Mouse (Mus musculus): ENCODE data around the gene Cdkn1c. TPM values are rescaled to one million over a fixed set of nuclear protein-coding genes. Genes with fewer than 3 reads are reported as not detected.

Cdkn1c gene
- polyA plus RNA-seq (2012; rRNA removed), result 2.2 and 2.5 TPM in 2 replicates

DNA sequence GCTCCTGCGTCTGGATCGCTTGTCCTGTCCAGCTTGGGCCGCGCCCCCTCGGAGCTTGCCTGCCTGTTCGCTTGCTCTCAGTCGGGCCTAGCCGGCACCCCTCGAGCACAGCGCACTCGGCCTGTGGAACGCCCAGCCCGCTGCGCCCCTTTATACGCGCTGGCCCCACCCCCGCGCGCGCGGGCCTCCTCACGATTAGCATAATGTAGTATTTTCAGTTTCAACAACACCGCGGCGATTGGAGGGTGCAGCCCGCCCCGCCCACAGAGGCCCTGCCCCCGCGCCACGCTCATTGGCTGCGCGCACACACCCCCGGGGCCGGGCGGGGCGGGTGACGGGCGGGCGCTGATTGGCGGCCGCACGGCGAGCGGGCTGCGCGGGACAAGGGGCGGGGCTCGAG is at the start of gene Cdkn1c:
Cdkn1c (minus strand) TSS at position 177 of the 400 bp plus-strand sequence.
- WGBS, result 50% methylated on average over 48 of the region's 48 CpGs
- Histone ChIP-seq H3K27me3 (ENCODE audit: control insufficient read depth, insufficient read depth, low read length) (peaks cover 18% of the 10 kb centered on the region), H3K4me3 (ENCODE audit: extremely low read depth, insufficient read depth, insufficient read length) (peak within 1 kb of the TSS; percentile 45), H3K4me1 (ENCODE audit: control insufficient read depth, insufficient read depth, insufficient read length) (peaks cover 11% of the 10 kb centered on the region; the same call in 1 of the 2 replicates), H3K36me3 (ENCODE audit: control insufficient read depth, insufficient read depth, low read length) (no peaks in the 10 kb centered on the region), H3K27ac (ENCODE audit: insufficient read depth, low read length) (no peak within 1 kb of the TSS)
- peak; percentile 57 to 74 for DNase-seq (ENCODE audit: low read depth in 1 of 2, low spot score in 2 of 2)
- TF ChIP-seq POLR2A (IDR thresholded peaks at IDR 0.05; ENCODE audit: low read depth, low read length), result no peak
- TF ChIP-seq CTCF (IDR thresholded peaks at IDR 0.05; ENCODE audit: extremely low read depth, insufficient read depth, insufficient read length, insufficient replicate concordance), result no peak

DNA sequence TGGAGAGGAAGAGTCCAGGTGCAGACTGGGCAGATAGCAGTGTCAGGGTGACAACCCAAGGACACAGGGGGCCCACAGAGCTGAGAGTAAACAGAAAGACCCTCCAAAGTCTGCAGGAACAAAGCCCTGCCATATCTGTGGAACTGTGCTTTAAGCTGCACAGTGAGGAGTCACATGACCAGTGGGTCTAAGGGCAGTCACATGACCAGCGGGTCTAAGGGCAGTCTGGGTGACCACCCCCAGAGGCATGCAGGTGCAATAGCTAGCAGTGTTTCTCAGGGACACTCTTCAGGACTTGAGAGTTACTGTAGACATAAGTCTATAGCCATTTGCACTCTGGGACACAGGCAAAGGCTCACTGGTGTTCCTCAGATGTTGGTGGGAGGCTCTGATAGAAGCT is 48.7 kb upstream of the Cdkn1c start:
- Histone ChIP-seq H3K4me1 (ENCODE audit: control insufficient read depth, insufficient read depth, insufficient read length) (no peaks in the 10 kb centered on the region), H3K27ac (ENCODE audit: insufficient read depth, low read length) (no peak overlapping the region), H3K4me3 (ENCODE audit: extremely low read depth, insufficient read depth, insufficient read length) (no peak overlapping the region), H3K36me3 (ENCODE audit: control insufficient read depth, insufficient read depth, low read length) (peaks cover 7% of the 10 kb centered on the region), H3K27me3 (ENCODE audit: control insufficient read depth, insufficient read depth, low read length) (no peaks in the 10 kb centered on the region)
- 68% methylated on average over 1 of the region's 1 CpGs for WGBS
- no peak for DNase-seq (ENCODE audit: low read depth in 1 of 2, low spot score in 2 of 2)
- TF ChIP-seq CTCF (IDR thresholded peaks at IDR 0.05; ENCODE audit: extremely low read depth, insufficient read depth, insufficient read length, insufficient replicate concordance), result no peak
- TF ChIP-seq POLR2A (IDR thresholded peaks at IDR 0.05; ENCODE audit: low read depth, low read length), result no peak

DNA sequence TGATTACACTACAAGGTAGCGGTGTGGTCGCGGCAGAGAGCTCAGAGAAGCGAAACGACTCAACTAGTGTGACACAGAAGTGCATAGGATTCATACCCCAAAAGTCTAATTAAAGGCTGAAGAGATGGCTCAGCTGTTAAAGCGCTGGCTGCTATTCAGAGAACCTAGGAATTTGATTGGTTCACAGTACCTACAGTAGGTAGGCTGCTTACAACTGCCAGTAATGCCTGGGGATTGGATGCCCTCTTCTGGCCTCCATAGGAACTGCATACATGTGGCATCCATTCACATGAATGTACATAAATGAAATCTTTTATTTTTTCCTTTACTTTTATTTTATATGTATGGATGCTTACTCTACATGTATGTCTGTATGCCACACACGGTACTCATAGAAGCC is 45.8 kb upstream of the Cdkn1c start:
- Histone ChIP-seq H3K4me1 (ENCODE audit: control insufficient read depth, insufficient read depth, insufficient read length) (peaks cover 3% of the 10 kb centered on the region; the same call in 1 of the 2 replicates), H3K4me3 (ENCODE audit: extremely low read depth, insufficient read depth, insufficient read length) (no peak overlapping the region), H3K27me3 (ENCODE audit: control insufficient read depth, insufficient read depth, low read length) (peaks cover 13% of the 10 kb centered on the region), H3K27ac (ENCODE audit: insufficient read depth, low read length) (no peak overlapping the region), H3K36me3 (ENCODE audit: control insufficient read depth, insufficient read depth, low read length) (no peaks in the 10 kb centered on the region)
- 40% methylated on average over 7 of the region's 7 CpGs for WGBS
- DNase-seq (ENCODE audit: low read depth in 1 of 2, low spot score in 2 of 2), result peak; percentile 18 to 36
- no peak for TF ChIP-seq POLR2A (IDR thresholded peaks at IDR 0.05; ENCODE audit: low read depth, low read length)
- TF ChIP-seq CTCF (IDR thresholded peaks at IDR 0.05; ENCODE audit: extremely low read depth, insufficient read depth, insufficient read length, insufficient replicate concordance), result peak; percentile 29; the same call in 1 of the 2 replicates

DNA sequence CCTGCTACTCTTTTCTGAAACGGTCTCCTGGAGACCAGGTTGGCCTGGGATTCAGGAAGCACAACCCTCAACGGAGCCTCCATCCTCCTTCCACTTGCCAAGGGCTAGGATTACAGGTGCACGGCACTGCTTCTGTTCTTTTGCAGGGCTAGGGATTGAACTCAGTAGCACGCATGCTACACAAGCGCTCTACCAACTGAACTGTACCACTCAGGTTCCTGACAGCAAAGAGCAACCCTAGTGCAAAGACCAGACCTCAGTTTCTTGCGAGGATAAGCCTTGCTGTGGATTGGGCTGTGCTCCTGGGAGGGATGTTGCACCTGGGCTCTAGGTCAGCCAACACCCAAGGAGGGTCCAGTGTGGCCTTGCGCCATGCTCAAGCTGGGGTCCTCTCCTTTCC is 45.4 kb upstream of the Cdkn1c start:
- WGBS, result 71% methylated on average over 7 of the region's 7 CpGs
- H3K36me3 ChIP-seq (ENCODE audit: control insufficient read depth, insufficient read depth, low read length), result no peaks in the 10 kb centered on the region
- H3K4me3 ChIP-seq (ENCODE audit: extremely low read depth, insufficient read depth, insufficient read length), result no peak overlapping the region
- peaks cover 15% of the 10 kb centered on the region for H3K27me3 ChIP-seq (ENCODE audit: control insufficient read depth, insufficient read depth, low read length)
- no peak overlapping the region for H3K27ac ChIP-seq (ENCODE audit: insufficient read depth, low read length)
- no peak for DNase-seq (ENCODE audit: low read depth in 1 of 2, low spot score in 2 of 2)
- TF ChIP-seq CTCF (IDR thresholded peaks at IDR 0.05; ENCODE audit: extremely low read depth, insufficient read depth, insufficient read length, insufficient replicate concordance) (no peak), POLR2A (IDR thresholded peaks at IDR 0.05; ENCODE audit: low read depth, low read length) (no peak)
- peaks cover 3% of the 10 kb centered on the region; the same call in 1 of the 2 replicates for H3K4me1 ChIP-seq (ENCODE audit: control insufficient read depth, insufficient read depth, insufficient read length)

DNA sequence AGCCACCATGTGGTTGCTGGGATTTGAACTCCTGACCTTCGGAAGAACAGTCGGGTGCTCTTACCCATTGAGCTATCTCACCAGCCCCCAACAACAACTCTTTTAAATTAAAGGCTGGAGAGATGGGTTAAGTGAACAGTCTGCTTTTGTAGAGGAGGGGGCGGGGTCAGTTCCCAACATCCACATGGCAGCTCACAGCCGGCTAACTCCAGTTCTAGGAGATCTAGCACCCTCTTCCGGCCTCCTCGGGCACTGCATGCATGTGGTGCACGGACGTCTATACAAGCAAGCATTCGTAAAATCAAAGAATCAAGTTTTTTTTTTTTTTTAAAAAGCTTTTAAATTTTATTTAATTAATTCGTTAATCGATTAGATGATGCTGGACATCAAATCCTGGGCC is 45.0 kb upstream of the Cdkn1c start:
- TF ChIP-seq POLR2A (IDR thresholded peaks at IDR 0.05; ENCODE audit: low read depth, low read length), result no peak
- TF ChIP-seq CTCF (IDR thresholded peaks at IDR 0.05; ENCODE audit: extremely low read depth, insufficient read depth, insufficient read length, insufficient replicate concordance), result peak; percentile 45; the same call in 1 of the 2 replicates
- Histone ChIP-seq H3K4me3 (ENCODE audit: extremely low read depth, insufficient read depth, insufficient read length) (no peak overlapping the region), H3K27me3 (ENCODE audit: control insufficient read depth, insufficient read depth, low read length) (peaks cover 15% of the 10 kb centered on the region), H3K27ac (ENCODE audit: insufficient read depth, low read length) (no peak overlapping the region), H3K36me3 (ENCODE audit: control insufficient read depth, insufficient read depth, low read length) (no peaks in the 10 kb centered on the region), H3K4me1 (ENCODE audit: control insufficient read depth, insufficient read depth, insufficient read length) (peaks cover 3% of the 10 kb centered on the region; the same call in 1 of the 2 replicates)
- peak; percentile 11 to 60 for DNase-seq (ENCODE audit: low read depth in 1 of 2, low spot score in 2 of 2)
- WGBS, result 26% methylated on average over 11 of the region's 11 CpGs

DNA sequence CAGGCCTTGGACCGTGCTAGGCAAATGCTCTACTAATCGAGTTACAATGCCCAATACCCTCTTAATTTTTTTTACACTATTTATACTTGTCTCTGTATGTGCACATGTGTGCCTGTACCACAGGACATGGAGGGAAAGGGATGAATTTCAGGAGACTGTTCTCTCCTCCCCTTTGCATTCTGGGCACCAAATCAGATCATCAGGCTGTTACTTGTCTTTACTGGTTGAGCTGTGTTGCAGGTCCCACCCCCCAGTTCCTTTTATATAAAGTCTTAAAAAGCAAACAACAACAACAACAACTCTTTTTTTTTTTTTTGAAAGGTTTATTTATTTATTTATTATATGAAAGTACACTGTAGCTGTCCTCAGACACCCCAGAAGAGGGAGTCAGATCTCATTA is 44.6 kb upstream of the Cdkn1c start:
- WGBS, result 83% methylated on average over 2 of the region's 2 CpGs
- Histone ChIP-seq H3K4me1 (ENCODE audit: control insufficient read depth, insufficient read depth, insufficient read length) (peaks cover 3% of the 10 kb centered on the region; the same call in 1 of the 2 replicates), H3K36me3 (ENCODE audit: control insufficient read depth, insufficient read depth, low read length) (no peaks in the 10 kb centered on the region), H3K27ac (ENCODE audit: insufficient read depth, low read length) (no peak overlapping the region), H3K4me3 (ENCODE audit: extremely low read depth, insufficient read depth, insufficient read length) (no peak overlapping the region), H3K27me3 (ENCODE audit: control insufficient read depth, insufficient read depth, low read length) (peaks cover 15% of the 10 kb centered on the region)
- no peak for DNase-seq (ENCODE audit: low read depth in 1 of 2, low spot score in 2 of 2)
- no peak for TF ChIP-seq POLR2A (IDR thresholded peaks at IDR 0.05; ENCODE audit: low read depth, low read length)
- TF ChIP-seq CTCF (IDR thresholded peaks at IDR 0.05; ENCODE audit: extremely low read depth, insufficient read depth, insufficient read length, insufficient replicate concordance), result no peak

DNA sequence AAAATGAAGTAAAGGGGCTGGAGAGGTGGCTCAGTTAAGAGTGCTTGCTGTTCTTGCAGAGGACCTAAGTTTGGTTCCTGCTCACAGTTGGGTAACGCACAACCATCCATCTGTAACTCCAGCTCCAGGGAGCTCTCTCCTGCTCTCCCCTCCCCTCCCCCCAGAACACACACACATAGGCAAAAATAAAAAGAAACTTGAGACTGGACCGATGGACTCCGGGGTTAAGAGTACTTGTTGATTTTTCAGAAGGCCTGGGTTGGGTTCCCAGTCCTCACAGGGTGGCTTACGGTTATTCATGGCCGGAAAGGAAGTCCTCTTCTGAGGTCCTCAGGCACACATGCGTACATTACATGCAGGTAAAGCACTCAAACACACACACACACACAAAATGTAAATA is 43.1 kb upstream of the Cdkn1c start:
- 85% methylated on average over 6 of the region's 6 CpGs for WGBS
- TF ChIP-seq CTCF (IDR thresholded peaks at IDR 0.05; ENCODE audit: extremely low read depth, insufficient read depth, insufficient read length, insufficient replicate concordance) (no peak), POLR2A (IDR thresholded peaks at IDR 0.05; ENCODE audit: low read depth, low read length) (no peak)
- Histone ChIP-seq H3K36me3 (ENCODE audit: control insufficient read depth, insufficient read depth, low read length) (no peaks in the 10 kb centered on the region), H3K27ac (ENCODE audit: insufficient read depth, low read length) (no peak overlapping the region), H3K27me3 (ENCODE audit: control insufficient read depth, insufficient read depth, low read length) (peaks cover 15% of the 10 kb centered on the region), H3K4me3 (ENCODE audit: extremely low read depth, insufficient read depth, insufficient read length) (no peak overlapping the region), H3K4me1 (ENCODE audit: control insufficient read depth, insufficient read depth, insufficient read length) (peaks cover 3% of the 10 kb centered on the region; the same call in 1 of the 2 replicates)
- DNase-seq (ENCODE audit: low read depth in 1 of 2, low spot score in 2 of 2), result no peak
